Mouse (Mus musculus) small intestine, adult 2 months (tissue): Measurements from ENCODE around the gene Lce3d.

ENCODE experiments used
- CTCF ChIP-seq: fragments of 200-500 bp; IDR thresholded peaks from 2 replicates; pipeline ENCODE4 v1.5.1; 2012; ENCODE audit warnings: low read depth, mild to moderate bottlenecking, control low read depth, inconsistent platforms, low read length, moderate library complexity, mixed read lengths; ENCODE audit not compliant: insufficient replicate concordance, insufficient read length; ENCODE audit errors: extremely low read depth
- POLR2A ChIP-seq: fragments of 200-500 bp; IDR thresholded peaks from 2 replicates; pipeline ENCODE4 v1.6.1; 2012; ENCODE audit warnings: low read depth, mild to moderate bottlenecking, control low read depth, inconsistent platforms, low read length, moderate library complexity

- TF ChIP-seq POLR2A = no peak
- no peak for TF ChIP-seq CTCF
Measured at GRCm38 (mm10) chr3:92991926-92992325, 34.7 kb downstream of the Lce3d start, which contains the start of gene Lce3f.
